Mouse (Mus musculus) heart, adult 11 months (tissue): ENCODE results near the gene Scamp3.

ENCODE experiments used
- DNase-seq: peaks from one replicate; pipeline ENCODE4 v3.0.0; 2022

Scamp3 gene

GRCm38 (mm10) chr3:89227307-89228179 lies 50.3 kb downstream of the Scamp3 start:
- DNase-seq = peak; percentile 99

GRCm38 (mm10) chr3:89228180-89228549 lies 50.9 kb downstream of the Scamp3 start:
- DNase-seq = peak; percentile 99

- peak; percentile 93 for DNase-seq
These were observed 51.6 kb downstream of the Scamp3 start, which contains the start of gene Muc1 for GRCm38 (mm10) chr3:89228836-89229235. Muc1 (plus strand) TSS chr3:89229057.

GRCm38 (mm10) chr3:89229276-89229675 lies 52.0 kb downstream of the Scamp3 start:
- DNase-seq = no peak

GRCm38 (mm10) chr3:89230561-89230960 lies 53.3 kb downstream of the Scamp3 start:
- peak; percentile 84 for DNase-seq

GRCm38 (mm10) chr3:89231345-89231744 lies 54.1 kb downstream of the Scamp3 start:
- DNase-seq = peak; percentile 86

GRCm38 (mm10) chr3:89231772-89232275 lies 54.6 kb downstream of the Scamp3 start:
- peak; percentile 92 for DNase-seq
